11 mouse cellular contexts compared by ENCODE assay signal in the genomic region with DNA sequence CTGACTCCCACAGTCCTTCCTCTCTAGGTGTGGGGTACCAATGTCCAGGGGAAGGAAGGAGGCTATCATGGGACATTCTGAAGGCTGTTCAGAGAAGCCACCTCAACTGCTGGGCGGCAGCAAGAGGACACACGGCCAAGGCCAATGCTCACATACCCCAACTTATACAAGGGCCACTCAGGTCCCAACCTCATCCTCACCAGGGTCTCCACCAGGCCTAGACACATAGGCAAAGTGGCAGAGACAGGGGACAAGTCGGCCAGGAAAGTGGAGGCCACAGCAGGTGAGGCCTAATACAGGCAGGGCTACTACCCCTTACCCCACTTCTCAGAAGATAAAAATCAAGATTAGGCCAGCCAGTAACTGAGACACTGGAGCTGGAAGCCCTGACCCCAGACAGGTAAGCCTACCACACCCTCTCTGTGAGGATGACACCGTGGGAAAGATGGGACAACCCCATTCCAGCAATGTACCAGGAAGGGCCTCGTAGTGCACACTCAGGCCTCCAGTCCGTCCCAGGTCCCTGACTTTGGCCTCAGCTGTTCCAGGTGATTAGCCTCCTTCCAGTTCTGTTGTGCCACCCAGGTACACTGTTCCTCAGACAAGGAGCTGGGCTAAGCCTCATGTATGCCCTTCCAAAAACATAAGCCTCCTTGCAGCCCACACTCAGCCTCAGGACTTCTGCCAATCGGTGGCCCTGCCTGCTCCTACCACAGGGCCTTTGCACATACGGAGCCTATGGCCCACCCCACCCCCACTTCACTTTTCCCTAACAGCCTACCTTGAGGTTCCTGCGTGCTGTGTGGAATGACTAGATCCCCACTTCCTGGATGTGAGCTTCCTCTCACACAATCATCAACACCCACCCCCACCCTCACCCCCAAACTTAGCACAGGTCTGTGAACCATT. TPM values are rescaled to one million over a fixed set of nuclear protein-coding genes. Genes with fewer than 3 reads are reported as not detected.
DNase-seq lines count a peak whose midpoint lies in the region; ATAC-seq lines count a peak whose summit lies in the region.
"Had no signal": no experiment of that assay in that cellular context is flagged by ENCODE, and none has a peak within 500 bp of the region (broad histone marks: within the 10 kb centered on the region; RNA-seq: fewer than 3 reads in every experiment).

No protein-coding gene starts in this region.

- intact Hi-C loops in left cerebral cortex, postnatal 36 days (cut with DNase I): no loop called here

- no peak for ATAC-seq in hindbrain, embryonic 11.5 days (ENCODE audit: low FRiP score)
- ATAC-seq in embryonic facial prominence, embryonic 15.5 days (ENCODE audit: insufficient number of reproducible peaks, low FRiP score, low TSS enrichment, low read depth): no peak
- ATAC-seq in megakaryocyte progenitor cell, adult 5-6 weeks (replicated peaks; ENCODE audit: poor library complexity): no peak

- peak overlapping the region; percentile 94; the same call in 1 of the 2 replicates for H3K27ac ChIP-seq in hindbrain, embryonic 10.5 days
- no peak overlapping the region for H3K27ac ChIP-seq in hindbrain, embryonic 11.5 days (ENCODE audit: low read depth, low read length)
- H3K27ac ChIP-seq in brown adipose tissue, adult 24 weeks (replicated peaks; ENCODE audit: low read depth, low read length): no peak overlapping the region
- no peak overlapping the region for H3K27ac ChIP-seq in embryonic facial prominence, embryonic 15.5 days (replicated peaks)
- no peak overlapping the region for H3K27ac ChIP-seq in midbrain, embryonic 10.5 days (replicated peaks)
- H3K27ac ChIP-seq: left cerebral cortex, adult 2 months had no signal

- peaks cover 21% of the 10 kb centered on the region for H3K36me3 ChIP-seq in hindbrain, embryonic 10.5 days
- H3K36me3 ChIP-seq in hindbrain, embryonic 11.5 days (ENCODE audit: control insufficient read depth, insufficient read depth, low read length): no peaks in the 10 kb centered on the region
- H3K36me3 ChIP-seq in embryonic facial prominence, embryonic 15.5 days: peaks cover 14% of the 10 kb centered on the region; the same call in 1 of the 2 replicates
- H3K36me3 ChIP-seq in midbrain, embryonic 10.5 days: peaks cover 23% of the 10 kb centered on the region

- no peak for DNase-seq in hindbrain, embryonic 10.5 days (ENCODE audit: low spot score)
- DNase-seq in hindbrain, embryonic 11.5 days (ENCODE audit: low spot score): no peak
- DNase-seq in midbrain, embryonic 10.5 days (ENCODE audit: low spot score): no peak
- DNase-seq in left cerebral cortex, postnatal 36 days (ENCODE audit: low spot score in 2 of 2): no peak
- DNase-seq in frontal cortex, postnatal 14 days (ENCODE audit: low spot score in 2 of 2): no peak
- DNase-seq: thymus, adult 2 months had no signal

- H3K4me1 ChIP-seq in hindbrain, embryonic 10.5 days (replicated peaks): peaks cover 91% of the 10 kb centered on the region
- H3K4me1 ChIP-seq in hindbrain, embryonic 11.5 days (replicated peaks; ENCODE audit: control insufficient read depth, insufficient read depth, low read length): peaks cover 24% of the 10 kb centered on the region
- peaks cover 6% of the 10 kb centered on the region for H3K4me1 ChIP-seq in brown adipose tissue, adult 24 weeks (ENCODE audit: control insufficient read depth, insufficient read depth, insufficient read length, low read length)
- H3K4me1 ChIP-seq in embryonic facial prominence, embryonic 15.5 days: peaks cover 61% of the 10 kb centered on the region
- H3K4me1 ChIP-seq in midbrain, embryonic 10.5 days: peaks cover 82% of the 10 kb centered on the region

- H3K27me3 ChIP-seq in hindbrain, embryonic 10.5 days (ENCODE audit: insufficient read depth, poor library complexity, severe bottlenecking): peaks cover 40% of the 10 kb centered on the region
- H3K27me3 ChIP-seq in hindbrain, embryonic 11.5 days (ENCODE audit: control insufficient read depth, insufficient read depth, low read length): no peaks in the 10 kb centered on the region
- no peaks in the 10 kb centered on the region for H3K27me3 ChIP-seq in embryonic facial prominence, embryonic 15.5 days
- peaks cover 31% of the 10 kb centered on the region for H3K27me3 ChIP-seq in midbrain, embryonic 10.5 days (ENCODE audit: low read depth, poor library complexity, severe bottlenecking)

- WGBS in hindbrain, embryonic 10.5 days: 85% methylated on average over 9 of the region's 9 CpGs
- WGBS in hindbrain, embryonic 11.5 days: 85% methylated on average over 9 of the region's 9 CpGs
- 77% methylated on average over 9 of the region's 9 CpGs for WGBS in embryonic facial prominence, embryonic 15.5 days
- 89% methylated on average over 9 of the region's 9 CpGs for WGBS in midbrain, embryonic 10.5 days

- H3K4me3 ChIP-seq in hindbrain, embryonic 10.5 days: peak overlapping the region; percentile 80; the same call in 1 of the 2 replicates
- no peak overlapping the region for H3K4me3 ChIP-seq in hindbrain, embryonic 11.5 days (ENCODE audit: low read depth, low read length)
- peak overlapping the region; percentile 95; the same call in 1 of the 2 replicates for H3K4me3 ChIP-seq in brown adipose tissue, adult 24 weeks (ENCODE audit: insufficient read depth, low read depth, low read length)
- peak overlapping the region; percentile 87; the same call in 1 of the 2 replicates for H3K4me3 ChIP-seq in embryonic facial prominence, embryonic 15.5 days (replicated peaks)
- peak overlapping the region; percentile 76; the same call in 1 of the 2 replicates for H3K4me3 ChIP-seq in midbrain, embryonic 10.5 days

- H3K4me2 ChIP-seq in hindbrain, embryonic 11.5 days (replicated peaks; ENCODE audit: low read depth, low read length): no peak overlapping the region; the same call in 1 of the 2 replicates
- peak overlapping the region; percentile 95; the same call in 1 of the 2 replicates for H3K4me2 ChIP-seq in embryonic facial prominence, embryonic 15.5 days (replicated peaks)

- no peak overlapping the region for H3K9ac ChIP-seq in hindbrain, embryonic 11.5 days (ENCODE audit: low read depth, low read length)
- no peak overlapping the region for H3K9ac ChIP-seq in embryonic facial prominence, embryonic 15.5 days

- H3K9me3 ChIP-seq in hindbrain, embryonic 10.5 days: peaks cover 10% of the 10 kb centered on the region
- no peaks in the 10 kb centered on the region for H3K9me3 ChIP-seq in hindbrain, embryonic 11.5 days (ENCODE audit: control insufficient read depth, low read length)
- no peaks in the 10 kb centered on the region for H3K9me3 ChIP-seq in embryonic facial prominence, embryonic 15.5 days (replicated peaks)
- peaks cover 7% of the 10 kb centered on the region for H3K9me3 ChIP-seq in midbrain, embryonic 10.5 days (replicated peaks)

RNA-seq across cellular contexts. Expression of a gene that starts 2.5 kb away (rescaled TPM):
- polyA plus RNA-seq in hindbrain, embryonic 10.5 days (2016; fragmentation: Nextera tagmentation; extraction: Ambion mirVana): 84.4 and 117 TPM in 2 replicates
- 126 and 129 TPM in 2 replicates for polyA plus RNA-seq in hindbrain, embryonic 11.5 days (2014; fragmentation: Nextera tagmentation; extraction: Ambion mirVana)
- polyA plus RNA-seq in brown adipose tissue, adult 24 weeks (2012; ENCODE audit: insufficient read depth, insufficient read length, missing spikeins): 29.6 and 45.0 TPM in 2 replicates
- 127 and 130 TPM in 2 replicates for polyA plus RNA-seq in embryonic facial prominence, embryonic 15.5 days (2015; fragmentation: Nextera tagmentation; extraction: Ambion mirVana)
- polyA plus RNA-seq in midbrain, embryonic 10.5 days (2016; fragmentation: Nextera tagmentation; extraction: Ambion mirVana): 73.3 and 78.8 TPM in 2 replicates
- 100 to 1,000 TPM; 257 to 265 TPM for total RNA-seq in left cerebral cortex, postnatal 36 days (2021)
- 31.6 and 40.7 TPM in 2 replicates for total RNA-seq in megakaryocyte progenitor cell, adult 5-6 weeks (2015)
- 40.2 and 69.7 TPM in 2 replicates for total RNA-seq in megakaryocyte progenitor cell, adult 5-6 weeks (2017)

RNA-seq across cellular contexts. Expression of a gene that starts 9.8 kb away (rescaled TPM):
- polyA plus RNA-seq in hindbrain, embryonic 10.5 days (2016; fragmentation: Nextera tagmentation; extraction: Ambion mirVana): 1.1 and 1.6 TPM in 2 replicates
- polyA plus RNA-seq in hindbrain, embryonic 11.5 days (2014; fragmentation: Nextera tagmentation; extraction: Ambion mirVana): 0.85 and 0.97 TPM in 2 replicates
- 2.0 TPM in 2 replicates for polyA plus RNA-seq in brown adipose tissue, adult 24 weeks (2012; ENCODE audit: insufficient read depth, insufficient read length, missing spikeins)
- 2.9 and 4.0 TPM in 2 replicates for polyA plus RNA-seq in embryonic facial prominence, embryonic 15.5 days (2015; fragmentation: Nextera tagmentation; extraction: Ambion mirVana)
- 1.1 and 1.2 TPM in 2 replicates for polyA plus RNA-seq in midbrain, embryonic 10.5 days (2016; fragmentation: Nextera tagmentation; extraction: Ambion mirVana)
- total RNA-seq in left cerebral cortex, postnatal 36 days (2021): 1 to 10 TPM in 1 of 2 experiments, under 1 TPM in 1; 0.44 to 1.2 TPM
- total RNA-seq in megakaryocyte progenitor cell, adult 5-6 weeks (2015): 6.2 and 12.9 TPM in 2 replicates
- 4.7 and 5.4 TPM in 2 replicates for total RNA-seq in megakaryocyte progenitor cell, adult 5-6 weeks (2017)
- polyA plus RNA-seq: myocyte had no signal

RNA-seq across cellular contexts. Expression of a gene that starts 12.0 kb away (rescaled TPM):
- 158 and 159 TPM in 2 replicates for polyA plus RNA-seq in hindbrain, embryonic 10.5 days (2016; fragmentation: Nextera tagmentation; extraction: Ambion mirVana)
- 57.9 and 65.1 TPM in 2 replicates for polyA plus RNA-seq in hindbrain, embryonic 11.5 days (2014; fragmentation: Nextera tagmentation; extraction: Ambion mirVana)
- polyA plus RNA-seq in brown adipose tissue, adult 24 weeks (2012; ENCODE audit: insufficient read depth, insufficient read length, missing spikeins): 7.7 and 17.4 TPM in 2 replicates
- 139 and 143 TPM in 2 replicates for polyA plus RNA-seq in embryonic facial prominence, embryonic 15.5 days (2015; fragmentation: Nextera tagmentation; extraction: Ambion mirVana)
- 126 and 137 TPM in 2 replicates for polyA plus RNA-seq in midbrain, embryonic 10.5 days (2016; fragmentation: Nextera tagmentation; extraction: Ambion mirVana)
- 10 to 100 TPM; 47.5 to 53.0 TPM for total RNA-seq in left cerebral cortex, postnatal 36 days (2021)
- 26.1 and 39.0 TPM in 2 replicates for total RNA-seq in megakaryocyte progenitor cell, adult 5-6 weeks (2015)
- 42.9 and 45.4 TPM in 2 replicates for total RNA-seq in megakaryocyte progenitor cell, adult 5-6 weeks (2017)

RNA-seq across cellular contexts. Expression of a gene that starts 26.1 kb away (rescaled TPM):
- polyA plus RNA-seq in hindbrain, embryonic 10.5 days (2016; fragmentation: Nextera tagmentation; extraction: Ambion mirVana): not detected in 2 replicates
- polyA plus RNA-seq in hindbrain, embryonic 11.5 days (2014; fragmentation: Nextera tagmentation; extraction: Ambion mirVana): not detected in 2 replicates
- polyA plus RNA-seq in brown adipose tissue, adult 24 weeks (2012; ENCODE audit: insufficient read depth, insufficient read length, missing spikeins): 1.7 TPM in 2 replicates
- 0.16 TPM in 2 replicates for polyA plus RNA-seq in embryonic facial prominence, embryonic 15.5 days (2015; fragmentation: Nextera tagmentation; extraction: Ambion mirVana)
- polyA plus RNA-seq in midbrain, embryonic 10.5 days (2016; fragmentation: Nextera tagmentation; extraction: Ambion mirVana): not detected in 2 replicates
- total RNA-seq in left cerebral cortex, postnatal 36 days (2021): not detected
- not detected in 2 replicates for total RNA-seq in megakaryocyte progenitor cell, adult 5-6 weeks (2015)
- not detected in 2 replicates for total RNA-seq in megakaryocyte progenitor cell, adult 5-6 weeks (2017)
- total RNA-seq: left cerebral cortex, adult 2 months had no signal

RNA-seq across cellular contexts. Expression of a gene that starts 54.1 kb away (rescaled TPM):
- polyA plus RNA-seq in hindbrain, embryonic 10.5 days (2016; fragmentation: Nextera tagmentation; extraction: Ambion mirVana): 87.4 and 141 TPM in 2 replicates
- 170 TPM in 2 replicates for polyA plus RNA-seq in hindbrain, embryonic 11.5 days (2014; fragmentation: Nextera tagmentation; extraction: Ambion mirVana)
- polyA plus RNA-seq in brown adipose tissue, adult 24 weeks (2012; ENCODE audit: insufficient read depth, insufficient read length, missing spikeins): 31.0 and 37.7 TPM in 2 replicates
- 52.1 and 56.6 TPM in 2 replicates for polyA plus RNA-seq in embryonic facial prominence, embryonic 15.5 days (2015; fragmentation: Nextera tagmentation; extraction: Ambion mirVana)
- 51.8 and 89.7 TPM in 2 replicates for polyA plus RNA-seq in midbrain, embryonic 10.5 days (2016; fragmentation: Nextera tagmentation; extraction: Ambion mirVana)
- 10 to 100 TPM; 11.6 to 17.2 TPM for total RNA-seq in left cerebral cortex, postnatal 36 days (2021)
- 11.7 and 11.8 TPM in 2 replicates for total RNA-seq in megakaryocyte progenitor cell, adult 5-6 weeks (2015)
- total RNA-seq in megakaryocyte progenitor cell, adult 5-6 weeks (2017): 3.6 and 5.2 TPM in 2 replicates
